Mouse (Mus musculus): ENCODE measurements around the gene Adgrf3.
"Not testable (repeated sequence)": the region's sequence is repeated elsewhere in the genome, so short reads cannot be mapped to it uniquely, and the experiment has no call there.

The Adgrf3 gene

DNA sequence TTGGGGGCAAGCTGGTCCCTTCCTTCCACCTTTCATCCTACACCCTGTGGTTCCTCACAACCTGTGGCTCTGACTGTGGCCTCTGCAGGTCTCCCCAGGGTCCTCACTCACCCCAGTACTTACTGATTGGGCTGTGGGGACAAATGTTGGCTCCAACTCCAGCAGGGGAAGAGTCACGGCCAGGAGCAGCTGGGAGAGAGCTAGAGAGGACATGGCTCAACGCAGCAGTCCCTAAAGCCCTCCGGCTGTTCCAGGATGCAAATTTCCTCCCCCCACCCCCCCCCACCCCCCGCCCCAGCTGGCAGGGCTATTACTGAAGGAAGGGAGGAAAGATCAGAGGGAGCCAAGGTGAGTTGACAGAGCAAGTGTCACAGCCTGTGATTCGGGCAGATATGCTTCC is at the start of gene Adgrf3:
Gene Adgrf3 (minus strand): TSS at position 230 of the 400 bp plus-strand sequence.
- DNase-seq (ENCODE audit: low read depth, low spot score), result no peak

DNA sequence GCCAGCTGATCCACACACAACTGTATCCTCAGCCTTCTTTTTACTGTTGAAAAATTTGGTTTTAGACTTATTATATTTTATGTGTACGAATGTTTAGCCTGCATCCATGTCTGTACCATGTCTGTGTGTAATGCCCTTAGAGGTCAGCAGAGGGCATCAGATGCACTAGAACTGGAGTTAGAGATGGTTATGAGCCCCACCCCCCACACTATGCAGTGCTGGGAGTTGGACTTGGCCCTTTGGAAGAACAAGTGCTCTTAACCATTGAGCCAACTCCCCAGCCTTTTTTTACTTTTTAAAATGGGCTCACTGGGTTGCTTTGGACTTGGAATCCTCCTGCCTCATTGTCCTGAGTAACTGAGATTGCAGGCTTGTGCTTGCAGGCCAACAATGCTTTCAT is 42.1 kb upstream of the Adgrf3 start:
- DNase-seq (ENCODE audit: low read depth, low spot score), result no peak

DNA sequence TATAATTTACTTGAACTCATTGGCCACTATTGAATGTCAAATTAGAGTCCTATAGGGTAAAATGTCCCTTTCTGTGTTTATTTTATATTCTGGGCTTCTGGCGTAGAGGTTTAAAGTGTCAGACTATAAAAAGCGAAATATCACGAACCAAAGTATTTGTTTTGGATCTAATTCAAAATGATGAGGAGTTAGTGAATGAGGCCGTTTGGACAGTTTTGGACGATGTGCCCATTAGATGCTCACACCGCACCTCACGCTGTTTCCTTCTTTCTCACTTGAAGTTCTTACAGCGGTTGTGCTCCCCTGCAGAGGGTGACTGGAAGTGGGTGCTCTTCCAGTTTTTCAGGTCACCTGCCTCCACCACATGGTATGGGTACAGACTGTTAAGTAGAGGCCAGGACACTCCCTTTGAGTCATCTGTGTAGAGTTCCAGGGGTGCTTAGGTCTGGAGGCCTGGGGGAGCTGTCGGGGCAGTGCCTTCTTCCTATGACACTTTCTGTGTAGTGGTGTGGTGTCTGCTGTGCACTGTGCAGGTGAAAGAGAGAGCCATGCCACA is 40.4 kb upstream of the Adgrf3 start:
- DNase-seq (ENCODE audit: low read depth, low spot score), result no peak

DNA sequence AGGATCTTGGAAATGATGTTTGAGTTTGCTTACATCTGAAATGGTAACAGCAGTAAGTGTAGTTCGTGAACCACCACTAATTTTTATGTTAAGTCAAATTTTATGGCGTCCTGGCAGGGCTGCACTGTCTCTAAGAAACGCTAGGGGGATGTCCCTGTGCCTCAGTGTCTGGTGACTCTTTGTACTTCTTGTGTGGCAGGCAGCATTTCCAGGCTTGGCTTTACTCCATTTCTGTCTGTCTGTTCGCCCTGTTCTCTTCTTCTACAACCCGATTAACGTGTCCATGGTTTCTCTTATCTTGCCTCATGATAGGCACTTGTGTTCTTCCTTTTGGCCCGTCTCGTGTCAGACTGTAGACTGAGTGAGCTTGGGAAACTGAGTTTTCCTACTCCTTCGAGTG is 38.2 kb upstream of the Adgrf3 start:
- no peak for DNase-seq (ENCODE audit: low read depth, low spot score)

DNA sequence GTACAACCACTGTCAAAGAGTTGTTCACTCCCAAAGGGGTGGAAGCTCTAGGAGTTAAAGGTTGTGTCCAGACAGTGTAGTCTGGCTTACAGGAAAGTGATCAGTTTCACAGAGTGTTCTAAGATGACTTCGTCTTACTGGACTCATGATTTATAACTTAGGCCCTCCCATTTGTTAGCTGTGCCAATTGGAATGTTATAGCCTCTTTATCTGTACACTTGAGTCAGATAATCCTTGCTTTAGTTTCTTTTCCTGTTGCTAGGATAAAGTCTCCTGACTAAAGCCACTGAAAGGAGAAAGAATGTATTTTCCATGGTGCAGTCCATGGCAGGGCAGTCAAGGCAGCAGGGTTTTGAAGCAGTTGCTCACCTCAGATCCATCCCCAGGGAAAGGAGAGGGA is 36.9 kb upstream of the Adgrf3 start:
- DNase-seq (ENCODE audit: low read depth, low spot score), result no peak

DNA sequence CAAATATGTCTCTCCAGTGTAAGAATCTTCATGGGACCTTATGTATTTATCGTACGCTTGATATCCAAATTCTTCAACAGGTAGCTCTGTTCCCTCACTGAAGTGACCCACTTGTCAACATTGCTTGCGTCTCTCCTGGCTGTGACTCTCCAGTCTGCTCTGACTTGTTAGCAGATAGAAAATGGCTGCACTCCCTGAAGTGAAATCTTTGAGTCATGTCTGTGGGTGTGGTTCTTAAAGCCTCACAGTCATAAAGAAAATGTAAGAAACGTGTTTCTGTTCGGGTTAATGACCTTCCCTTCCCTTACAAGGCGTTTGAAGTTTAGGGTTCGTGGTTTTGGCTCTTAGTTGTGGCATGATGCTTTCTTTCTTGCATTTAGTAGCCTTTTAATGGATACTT is 35.0 kb upstream of the Adgrf3 start:
- DNase-seq (ENCODE audit: low read depth, low spot score), result no peak

DNA sequence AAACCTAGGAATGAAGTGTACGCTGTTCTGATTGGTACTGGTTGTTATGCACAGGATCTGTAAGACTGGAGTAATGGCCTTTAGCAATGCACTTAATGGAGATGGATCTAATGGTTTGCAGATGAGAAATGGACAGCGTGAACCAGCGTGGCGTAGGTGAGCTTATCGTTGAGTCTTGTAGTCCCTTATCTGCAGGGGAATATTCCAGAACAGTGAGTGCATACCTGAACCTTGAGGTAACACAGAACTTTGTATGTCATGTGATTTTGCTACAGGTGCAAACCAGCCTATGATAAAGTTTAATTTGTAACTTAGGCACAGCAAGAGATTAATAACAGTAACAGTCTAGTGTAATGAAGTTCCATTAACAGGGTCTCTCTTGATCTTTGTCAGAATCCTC is 33.0 kb upstream of the Adgrf3 start:
- DNase-seq (ENCODE audit: low read depth, low spot score), result no peak

DNA sequence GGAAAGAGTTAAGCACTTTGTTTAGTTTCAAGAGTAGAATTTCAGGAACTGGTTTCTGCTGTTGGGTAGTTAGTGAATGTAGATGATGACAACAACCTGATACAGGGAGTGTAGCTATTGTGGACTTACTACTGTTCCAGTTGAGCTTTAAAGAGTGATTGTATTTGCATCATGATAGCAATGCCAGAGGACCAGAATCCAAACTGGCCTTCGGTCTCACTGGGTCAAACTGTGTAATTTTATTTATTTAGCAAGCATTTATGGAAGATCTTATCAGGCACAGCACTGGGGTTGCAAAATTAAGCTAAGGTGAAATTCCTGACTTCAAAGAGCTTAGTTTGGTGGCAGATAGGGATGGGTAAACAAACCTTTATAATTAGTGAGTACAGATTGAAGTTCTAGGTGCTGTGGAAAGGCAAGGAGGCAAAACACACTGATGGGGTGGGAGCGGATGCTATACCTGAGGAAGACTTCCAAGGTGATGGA is 30.2 kb upstream of the Adgrf3 start:
- DNase-seq (ENCODE audit: low read depth, low spot score), result no peak

DNA sequence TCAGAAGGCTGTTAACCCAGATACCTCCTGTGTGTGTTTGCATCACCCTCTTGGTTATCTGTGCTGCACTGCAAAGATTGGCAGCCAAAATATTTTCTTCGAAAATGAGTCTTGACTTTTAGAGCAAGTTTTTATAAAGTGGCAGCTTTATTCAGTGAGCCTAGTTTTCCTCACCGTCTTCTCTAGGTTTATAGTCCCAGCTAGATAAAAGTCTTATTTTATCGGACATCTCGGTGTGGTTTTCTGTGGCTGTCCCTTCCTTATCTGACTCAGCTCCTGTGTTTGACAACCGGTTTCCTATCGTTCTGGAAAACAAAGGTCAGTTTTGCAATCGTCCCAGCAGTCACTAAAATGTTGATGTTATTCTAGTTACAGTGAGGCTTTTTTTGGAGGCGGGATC is 28.5 kb upstream of the Adgrf3 start:
- DNase-seq (ENCODE audit: low read depth, low spot score), result no peak

DNA sequence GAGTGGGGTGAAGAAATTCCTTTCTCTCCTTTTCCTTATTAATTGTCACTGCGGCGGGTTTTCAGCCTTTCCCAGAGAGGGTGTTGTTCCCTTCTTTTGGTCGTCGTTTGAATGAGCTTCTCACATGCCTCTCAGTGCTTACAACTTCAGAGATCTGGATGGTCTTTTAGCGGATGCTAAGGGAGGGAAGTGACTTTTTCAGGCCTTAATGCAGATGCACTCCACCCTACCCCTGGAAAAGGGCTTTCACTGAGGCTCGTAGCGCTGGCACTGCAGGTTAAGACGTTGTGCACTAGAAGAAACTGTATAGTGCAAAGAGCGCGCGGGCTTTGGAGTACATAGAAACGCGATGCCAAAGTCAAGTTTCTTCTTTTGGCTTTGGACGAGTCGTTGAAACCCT is 27.5 kb upstream of the Adgrf3 start:
- no peak for DNase-seq (ENCODE audit: low read depth, low spot score)

DNA sequence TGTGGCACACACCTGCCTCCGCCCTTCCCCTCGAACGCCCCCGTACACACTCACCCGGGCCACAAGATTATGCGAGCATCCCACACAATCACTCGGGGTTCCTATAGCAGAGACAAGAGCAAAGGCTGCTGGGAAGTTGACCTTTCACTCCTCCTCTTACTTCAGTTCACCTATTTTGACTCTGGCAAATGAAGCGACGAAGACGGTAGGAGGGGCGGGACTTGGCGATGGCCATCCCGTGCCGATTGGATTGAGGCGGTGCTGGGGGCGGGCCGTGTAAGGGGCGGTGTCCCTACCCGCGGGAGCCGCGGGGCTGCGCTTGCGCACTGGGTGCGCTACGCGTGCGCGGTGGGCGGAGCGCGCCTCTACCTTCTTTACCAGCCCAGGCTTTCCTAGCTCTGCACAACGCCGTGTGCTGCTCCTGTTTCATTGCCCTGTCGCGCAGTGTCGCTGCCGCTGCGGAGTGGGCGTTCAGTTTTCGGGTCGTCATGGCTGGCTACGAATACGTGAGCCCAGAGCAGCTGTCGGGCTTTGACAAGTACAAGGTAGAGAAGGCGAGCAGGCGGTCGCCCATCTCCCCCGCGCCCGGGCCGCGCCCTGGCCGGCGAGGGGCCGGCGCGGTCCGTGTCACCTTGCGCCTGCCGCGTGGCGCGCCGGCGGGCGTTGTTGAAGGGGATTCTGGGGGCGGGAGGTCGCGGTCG is 26.9 kb upstream of the Adgrf3 start, which contains the start of gene Selenoi:
Gene Selenoi (plus strand): TSS at position 311 of the 701 bp plus-strand sequence.
- peak; percentile 96 for DNase-seq (ENCODE audit: low read depth, low spot score)

DNA sequence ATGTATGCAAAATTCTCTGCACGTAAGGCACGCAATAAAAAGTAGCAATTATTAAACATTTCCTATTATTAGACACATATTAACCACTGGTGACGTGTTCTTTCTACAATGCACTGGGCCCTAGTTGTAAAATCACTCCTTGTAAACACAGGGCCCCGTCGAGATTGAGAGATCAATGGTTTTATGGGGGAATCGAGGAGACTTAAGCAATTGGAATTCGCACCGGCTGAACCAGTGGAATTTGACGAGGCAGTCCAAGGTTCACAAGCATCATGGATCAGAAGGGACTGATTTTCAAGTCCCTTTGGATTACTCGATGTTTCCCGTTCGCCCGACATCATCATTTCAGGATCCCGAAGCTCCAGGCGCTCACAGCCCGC is 26.4 kb upstream of the Adgrf3 start:
- DNase-seq (ENCODE audit: low read depth, low spot score), result no peak

DNA sequence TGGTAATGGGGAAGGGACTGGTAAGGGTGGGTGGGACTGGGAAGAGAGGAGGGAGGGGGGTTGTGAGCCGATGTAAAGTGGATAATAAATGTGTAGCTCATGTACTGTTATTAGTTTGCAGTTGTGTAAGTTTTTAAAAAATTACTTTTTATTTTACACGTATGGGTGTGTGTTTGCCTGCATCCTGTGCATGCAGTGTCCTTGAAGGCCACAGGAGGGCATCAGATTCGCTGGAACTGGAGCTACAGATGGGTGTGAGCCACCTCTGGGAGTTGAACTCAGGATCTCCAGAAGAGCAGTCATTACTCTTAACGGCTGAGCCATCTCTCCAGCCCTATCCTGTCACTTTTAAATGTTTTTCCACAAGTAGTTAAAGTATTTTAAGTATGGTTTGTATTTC is 25.4 kb upstream of the Adgrf3 start:
- no peak for DNase-seq (ENCODE audit: low read depth, low spot score)

DNA sequence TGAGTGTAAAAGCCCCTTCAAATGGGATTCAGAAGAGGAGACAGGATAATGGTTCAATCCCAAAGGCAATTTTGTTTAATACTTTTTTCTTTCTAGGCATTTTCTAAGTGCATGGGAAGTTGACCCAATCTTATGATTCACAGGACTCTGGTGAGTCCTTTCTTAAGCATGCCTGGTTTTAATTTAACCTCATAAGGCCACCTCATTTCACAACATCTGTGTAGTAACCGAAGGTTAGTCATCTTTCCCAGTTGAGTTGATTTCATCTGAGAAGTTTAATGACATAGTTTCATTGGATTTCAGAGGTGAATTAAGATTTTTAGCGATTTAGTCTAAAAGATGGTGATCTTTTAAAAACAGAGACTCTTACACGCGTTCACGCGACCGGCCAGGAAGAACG is 17.2 kb upstream of the Adgrf3 start:
- DNase-seq (ENCODE audit: low read depth, low spot score), result no peak

DNA sequence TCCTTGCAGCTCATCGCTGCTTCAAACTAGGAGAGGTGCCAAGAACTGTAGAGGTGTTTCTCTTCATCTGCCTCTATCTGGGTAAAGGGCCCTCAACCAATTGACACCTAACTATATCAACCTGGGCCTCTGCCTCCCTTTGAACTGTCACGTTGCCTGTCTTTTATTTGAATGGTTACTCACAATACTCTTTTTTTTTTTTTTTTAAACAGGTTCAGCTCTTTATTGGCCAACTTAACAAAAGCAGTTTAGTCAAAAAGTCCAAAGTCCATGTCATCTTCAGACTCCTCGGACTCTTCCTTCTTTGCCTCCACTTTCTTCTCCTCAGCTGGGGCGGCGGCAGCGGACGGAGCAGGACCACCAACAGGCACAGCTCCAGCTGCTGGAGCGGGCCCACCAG is 15.1 kb upstream of the Adgrf3 start:
- DNase-seq (ENCODE audit: low read depth, low spot score), result no peak

DNA sequence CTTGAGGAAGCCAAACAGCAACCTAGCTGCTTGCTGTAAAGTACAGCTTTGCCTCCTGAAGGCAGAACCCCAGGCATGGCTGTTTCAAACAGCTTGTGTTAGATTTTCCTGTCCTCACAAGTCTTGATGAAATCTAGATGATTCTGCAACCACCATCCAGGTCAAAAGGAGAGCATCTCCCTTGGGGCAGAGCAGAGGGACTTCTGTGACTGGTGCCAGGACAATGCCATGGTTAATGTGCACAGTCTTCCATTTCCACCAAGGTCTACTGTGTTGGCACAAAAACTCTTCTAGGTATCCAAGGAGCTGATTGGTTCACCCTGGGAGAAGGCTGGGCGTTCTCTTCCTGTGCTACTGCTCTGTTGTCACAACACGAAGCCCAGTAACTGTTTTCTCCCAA is 14.2 kb upstream of the Adgrf3 start:
- DNase-seq (ENCODE audit: low read depth, low spot score), result no peak

DNA sequence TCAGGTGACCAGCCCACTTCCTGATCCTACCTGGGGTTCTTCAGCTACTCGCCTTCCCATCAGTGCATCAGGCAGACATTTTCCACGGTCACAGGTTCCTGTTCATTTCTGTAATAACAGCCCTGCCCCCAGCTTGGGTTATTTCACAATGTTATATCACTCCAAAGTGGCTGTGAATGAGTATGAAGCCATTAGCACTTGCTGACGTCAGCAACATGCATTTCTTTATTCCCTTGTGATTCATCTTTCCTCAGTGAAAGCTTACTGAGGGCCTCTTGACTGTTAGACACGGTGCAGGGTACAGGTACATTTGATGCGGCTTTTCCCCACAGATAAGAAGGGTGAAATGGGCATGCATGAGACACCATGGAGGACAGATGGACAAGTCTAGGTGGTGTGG is 10.4 kb upstream of the Adgrf3 start:
- no peak for DNase-seq (ENCODE audit: low read depth, low spot score)

DNA sequence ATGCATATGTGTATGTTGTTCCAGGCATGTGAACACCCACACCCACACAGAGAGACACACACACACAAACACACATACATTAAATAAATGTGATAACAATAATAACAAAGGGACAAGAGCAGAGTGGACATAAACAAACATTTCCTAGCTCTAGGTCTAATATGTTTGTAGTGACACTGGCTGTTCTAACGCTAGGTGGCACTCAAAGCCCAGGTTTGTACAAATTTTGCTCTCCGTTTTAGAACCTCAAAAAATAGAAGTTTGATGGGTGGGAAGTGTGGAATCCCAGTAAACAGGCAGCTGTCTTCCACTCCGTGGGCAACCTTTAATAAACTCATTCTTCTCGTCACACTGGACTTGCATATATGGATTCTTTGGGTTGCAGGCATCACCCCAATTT is 9.4 kb upstream of the Adgrf3 start:
- DNase-seq (ENCODE audit: low read depth, low spot score), result no peak

DNA sequence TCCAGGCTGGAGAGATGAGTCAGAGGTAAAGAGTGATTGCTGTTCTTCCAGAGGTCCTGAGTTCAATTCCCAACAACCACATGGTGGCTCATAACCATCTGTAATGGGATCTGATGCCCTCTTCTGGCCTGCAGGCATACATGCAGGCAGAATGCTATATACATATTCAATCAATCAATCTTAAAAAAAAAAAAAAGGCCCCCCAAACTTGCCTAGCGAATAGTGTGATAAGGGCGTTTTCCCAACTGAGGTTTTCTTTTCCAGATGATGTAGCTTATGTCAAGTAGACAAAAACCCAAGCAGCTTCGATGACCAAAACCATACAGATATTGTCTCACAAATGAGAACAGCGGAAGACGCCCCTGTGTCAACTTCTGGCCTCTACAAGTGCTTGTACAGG is 5.2 kb upstream of the Adgrf3 start:
- not testable (repeated sequence) for DNase-seq (ENCODE audit: low read depth, low spot score)

DNA sequence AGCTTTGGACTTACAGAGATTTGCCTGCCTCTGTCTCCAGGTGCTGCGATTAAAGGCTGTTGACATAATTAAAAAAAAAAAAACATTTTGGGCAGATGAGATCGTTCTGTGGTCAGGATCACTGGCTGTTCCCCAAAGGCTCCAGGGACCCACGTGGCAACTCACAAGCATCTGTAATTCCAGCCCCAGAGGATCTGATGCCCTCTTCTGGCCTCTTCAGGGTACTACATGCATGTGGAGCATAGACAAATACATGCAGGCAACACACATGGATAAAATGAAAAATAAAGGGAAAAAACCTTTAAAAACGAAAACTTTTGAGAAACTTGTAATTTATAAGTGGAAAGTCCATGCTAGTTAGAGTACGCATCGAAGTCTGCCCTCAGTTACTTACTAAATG is 1.8 kb upstream of the Adgrf3 start:
- DNase-seq (ENCODE audit: low read depth, low spot score), result peak; percentile 19

DNA sequence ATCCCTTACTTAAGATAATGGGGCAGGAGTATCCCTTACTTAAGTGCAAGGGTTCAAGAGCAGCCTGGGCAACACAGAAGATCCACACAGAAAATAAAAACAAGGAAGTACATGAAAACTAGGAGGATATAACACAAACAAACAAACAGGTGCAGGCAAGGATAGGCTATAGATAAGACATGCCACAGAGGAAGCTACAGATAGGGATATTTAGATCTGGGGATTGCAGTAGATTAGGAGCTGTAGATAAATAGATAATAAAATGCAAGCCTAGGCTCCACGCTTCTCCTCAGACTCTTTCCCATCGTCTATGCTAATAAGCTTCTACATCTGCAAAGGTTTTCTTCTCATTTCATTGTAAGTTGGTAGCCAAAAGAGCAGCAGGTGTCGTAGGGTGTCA is 488 bp downstream of the Adgrf3 start:
- DNase-seq (ENCODE audit: low read depth, low spot score), result no peak

DNA sequence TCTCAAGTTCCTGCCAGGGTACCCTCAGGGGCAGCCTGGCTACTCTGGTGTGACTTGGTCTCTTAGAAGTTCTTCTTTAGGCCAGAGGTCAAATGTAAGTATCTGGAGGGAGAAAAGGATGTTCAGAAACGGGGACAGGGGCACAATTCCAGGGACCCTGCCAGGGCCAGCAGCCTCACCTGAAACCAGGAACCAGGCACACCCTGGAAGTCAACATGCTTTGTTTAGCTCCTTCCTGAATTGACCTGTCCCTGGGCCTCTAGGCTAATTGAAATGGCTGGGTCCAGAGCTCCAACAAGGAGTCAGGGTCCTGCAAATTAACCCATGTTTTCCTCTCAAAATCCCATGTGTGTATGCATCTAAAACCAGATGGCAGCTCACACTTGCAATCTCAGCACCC is 1.1 kb downstream of the Adgrf3 start:
- no peak for DNase-seq (ENCODE audit: low read depth, low spot score)

DNA sequence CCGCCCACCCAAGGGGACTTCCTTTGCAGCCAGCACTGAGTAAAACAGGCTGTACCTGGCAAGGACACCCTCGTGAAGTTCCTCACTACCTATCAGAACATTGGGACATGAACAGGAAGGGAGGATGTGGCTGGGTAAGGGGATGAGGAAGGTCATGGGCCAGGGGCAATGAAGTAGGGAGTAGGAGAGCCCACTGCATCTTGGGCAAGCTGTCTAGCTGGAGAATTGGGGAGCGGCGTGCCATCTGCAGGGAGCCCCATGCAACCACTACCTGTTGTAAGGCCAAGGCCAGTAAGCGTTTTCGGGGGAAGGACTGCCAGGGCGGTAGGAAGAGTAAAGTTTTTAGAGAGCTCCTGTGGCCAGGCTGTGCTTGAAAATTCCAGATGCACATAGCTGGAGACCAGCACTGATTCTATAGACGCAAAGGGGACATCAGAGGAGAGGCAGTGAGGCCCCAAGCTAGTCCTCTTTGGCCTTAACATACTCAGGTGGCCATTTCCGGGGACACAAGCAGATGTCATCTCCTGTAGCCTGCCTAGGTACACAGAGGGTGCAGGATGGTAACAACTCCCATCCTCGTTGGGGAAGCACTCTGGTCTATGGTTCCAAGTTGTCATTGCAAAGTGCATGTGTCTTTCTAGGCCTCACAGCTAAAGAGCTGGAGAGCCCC is 2.2 kb downstream of the Adgrf3 start:
- no peak for DNase-seq (ENCODE audit: low read depth, low spot score)

All from c-Kit-negative CD71-positive TER-119-positive erythroid progenitor cells, embryonic 14.5 days (primary cell).